Mouse (Mus musculus): ENCODE measurements around the gene Zranb1.

Zranb1 gene

DNA sequence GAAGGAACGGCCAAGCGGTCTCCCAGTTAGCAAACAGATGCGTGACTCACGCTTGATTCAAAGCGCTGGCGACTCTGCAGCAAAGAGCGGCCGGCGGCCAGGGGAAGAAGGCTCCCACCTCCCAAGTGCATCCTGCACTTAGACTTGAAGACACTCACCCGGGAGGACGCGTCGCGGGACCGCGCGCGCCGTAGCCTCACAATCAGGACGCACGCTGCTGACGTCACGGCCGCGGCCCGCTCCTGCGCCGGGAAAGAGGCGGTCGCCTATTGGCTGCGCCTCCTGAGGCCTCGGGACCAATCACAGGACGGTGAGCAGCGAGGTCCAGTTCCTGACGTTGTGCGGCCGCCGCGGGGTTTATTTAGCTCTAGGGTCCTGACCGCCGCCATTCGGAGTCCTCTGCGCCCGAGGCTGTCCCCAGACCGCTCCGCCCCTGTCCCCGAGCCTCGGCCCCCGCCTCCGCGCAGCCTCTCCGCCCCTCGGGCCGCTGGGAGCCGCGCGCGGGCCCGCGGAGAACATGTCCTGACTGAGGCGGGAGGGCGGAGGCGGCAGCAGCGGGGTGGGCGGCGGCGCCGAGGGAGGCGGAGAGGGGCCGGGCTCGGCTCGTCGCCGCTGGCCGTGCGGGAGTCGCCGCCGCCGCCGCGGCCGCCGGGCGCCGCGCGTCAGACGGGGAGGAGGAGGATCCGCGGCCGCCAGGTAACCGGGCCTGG, at the start of gene Zranb1:
Gene Zranb1, plus strand, starts transcription at position 293 of the 710 bp plus-strand sequence.
- in situ Hi-C loops (cut with MboI, MseI): loop anchor here (5.0 kb wide), 1 partner anchor 706 kb away; the partner anchor contains the start of gene Edrf1

DNA sequence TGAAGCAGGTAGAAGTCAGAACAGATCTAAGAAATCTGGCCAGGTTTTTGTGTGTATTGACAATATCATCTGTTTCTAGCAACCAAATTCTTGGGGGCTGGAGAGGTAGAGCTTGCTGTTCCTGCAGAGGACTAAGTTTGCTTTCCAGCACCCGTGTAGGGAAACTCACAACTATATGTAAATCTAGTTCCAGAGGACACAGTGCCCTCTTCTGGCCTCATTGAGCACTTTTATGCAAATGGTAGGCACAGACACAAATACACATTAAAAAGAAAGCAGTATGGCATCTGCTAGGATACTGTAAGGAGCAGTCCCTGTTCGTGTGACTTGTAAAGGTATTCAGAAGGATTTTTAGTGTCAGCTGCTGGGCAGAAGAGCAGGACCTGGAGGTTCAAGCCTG, 48.6 kb upstream of the Zranb1 start:
- in situ Hi-C loops (cut with MboI, MseI): loop anchor here (5.0 kb wide), 1 partner anchor 230 kb away; no protein-coding TSS in a partner anchor

DNA sequence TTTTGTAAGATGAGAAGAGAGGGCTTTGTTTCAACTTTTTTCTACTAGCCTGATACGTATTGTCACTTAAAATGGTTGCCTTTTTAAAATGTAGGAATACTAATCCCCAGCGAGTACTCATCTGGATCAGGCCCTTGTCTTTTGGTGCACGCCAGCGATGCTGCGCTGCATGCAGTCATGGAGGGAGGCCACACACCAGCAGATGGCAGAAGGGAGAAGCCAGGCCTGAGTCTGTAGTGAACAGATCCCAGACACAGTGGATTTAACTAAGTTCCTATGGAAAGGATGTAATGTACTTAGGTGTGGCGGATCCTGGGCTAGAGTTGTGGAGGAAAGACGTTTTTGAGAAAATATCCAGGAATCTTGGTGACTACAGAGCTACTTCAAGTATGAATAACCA, 46.9 kb upstream of the Zranb1 start:
- in situ Hi-C loops (cut with MboI, MseI): loop anchor here (5.0 kb wide), 1 partner anchor 232 kb away; no protein-coding TSS in a partner anchor

DNA sequence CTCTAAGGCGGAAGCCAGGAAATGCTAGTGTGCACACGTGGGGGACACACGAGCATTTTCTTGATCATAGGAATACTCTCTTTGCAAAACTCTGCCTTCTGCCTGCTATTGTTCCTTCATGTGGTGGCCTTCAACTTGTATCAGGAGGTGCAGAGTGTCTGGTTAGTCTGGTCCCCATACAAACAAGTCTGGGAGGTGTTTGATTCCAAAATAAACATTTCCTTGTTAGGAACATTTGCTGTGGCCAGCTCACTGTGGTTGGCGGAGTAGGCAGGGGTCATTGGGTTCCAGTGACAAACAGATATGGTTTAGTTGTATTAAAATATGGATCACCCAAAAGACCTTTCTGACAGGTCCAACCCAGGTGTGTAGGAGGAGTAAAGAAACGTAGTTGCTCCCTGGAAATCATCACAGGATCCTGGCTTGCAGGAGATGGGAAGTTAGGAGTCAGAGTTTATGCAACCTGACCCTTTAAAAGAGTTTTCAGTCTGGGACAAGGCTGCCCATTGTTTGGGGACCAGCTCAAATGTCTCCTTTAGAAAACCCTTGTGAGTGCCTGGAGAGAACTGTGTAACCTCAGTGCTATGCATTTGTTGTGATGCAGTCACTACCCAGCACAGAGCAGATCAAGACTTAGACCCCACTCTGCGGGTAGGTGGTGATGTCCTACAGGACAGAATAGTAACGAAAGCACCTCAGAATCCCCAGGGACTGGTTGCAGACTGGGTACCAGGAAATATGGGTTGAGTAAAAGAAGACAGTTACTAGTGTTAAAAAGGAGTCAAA, 43.7 kb upstream of the Zranb1 start:
- in situ Hi-C loops (cut with MboI, MseI): no loop called here

DNA sequence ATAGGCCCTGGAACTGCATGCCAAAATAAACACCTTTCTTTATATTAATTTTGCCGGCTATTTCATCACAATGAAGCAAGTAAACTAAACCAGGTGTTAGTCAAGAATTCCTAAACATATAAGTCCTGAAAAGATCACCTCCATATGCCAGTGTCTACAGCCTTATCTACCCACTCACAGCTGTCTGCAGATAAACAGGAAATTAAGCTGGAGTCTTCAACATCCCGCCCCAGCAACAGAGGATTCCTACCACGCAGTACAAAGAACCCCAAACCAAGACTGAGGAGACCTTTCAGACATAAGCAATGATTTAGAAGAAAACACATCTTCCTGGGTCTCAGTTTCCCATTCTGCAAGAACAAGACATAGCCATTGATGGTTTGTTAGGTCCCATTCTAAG, 42.9 kb upstream of the Zranb1 start:
- in situ Hi-C loops (cut with MboI, MseI): no loop called here

DNA sequence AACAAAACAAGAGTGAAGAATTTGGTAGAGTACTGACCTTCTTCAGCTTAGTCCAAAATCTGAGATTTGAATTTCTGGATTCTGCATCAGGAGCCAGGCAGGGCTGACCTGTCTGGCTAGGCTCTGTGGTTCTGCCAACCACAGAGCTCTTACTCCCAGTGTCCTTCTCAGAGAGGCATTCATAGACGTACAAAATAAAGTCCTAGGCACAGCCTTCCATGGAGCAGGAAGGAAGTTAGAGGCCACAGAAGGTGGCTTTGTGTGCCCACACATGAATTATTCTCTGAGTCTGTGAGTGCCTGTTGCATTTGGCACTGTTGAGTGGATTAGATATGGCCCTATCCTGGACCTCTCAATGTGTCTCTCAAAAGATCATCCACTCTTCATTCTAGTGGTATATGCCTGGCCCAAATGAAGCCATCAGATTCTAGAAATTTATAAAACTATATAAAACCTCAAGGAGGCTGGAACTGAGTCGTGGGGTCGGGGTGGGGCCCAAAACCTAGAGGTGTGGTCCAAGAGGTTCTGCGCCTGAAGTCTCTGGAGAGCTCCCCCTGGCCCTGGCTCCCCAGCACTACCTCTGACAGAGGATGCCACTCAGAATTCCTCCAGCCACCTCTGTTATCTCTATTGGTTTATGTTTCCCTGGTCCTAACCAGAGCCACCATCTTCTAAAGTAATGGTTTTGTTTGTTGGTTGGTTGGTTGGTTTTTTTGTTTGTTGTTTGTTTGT, 42.3 kb upstream of the Zranb1 start:
- in situ Hi-C loops (cut with MboI, MseI): no loop called here

DNA sequence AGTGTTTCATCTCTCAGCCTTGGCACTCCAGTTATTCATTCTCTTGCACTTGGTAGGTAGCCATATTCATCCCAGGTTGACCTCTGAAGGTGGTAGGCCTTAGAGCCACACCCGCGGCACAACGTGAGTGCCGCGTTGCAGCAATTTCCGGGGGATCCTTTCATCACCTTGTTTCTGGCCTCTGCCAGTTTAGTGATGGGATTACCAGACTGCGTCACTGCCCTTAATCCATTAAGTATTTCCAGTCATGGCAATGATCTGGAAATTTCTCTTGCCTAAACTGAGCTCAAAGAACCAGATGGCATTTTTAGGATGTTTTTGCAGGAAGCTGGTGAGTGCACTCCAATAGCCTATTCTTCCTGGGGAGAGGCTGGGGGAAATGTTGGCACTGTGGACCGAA, 41.3 kb upstream of the Zranb1 start:
- in situ Hi-C loops (cut with MboI, MseI): no loop called here

DNA sequence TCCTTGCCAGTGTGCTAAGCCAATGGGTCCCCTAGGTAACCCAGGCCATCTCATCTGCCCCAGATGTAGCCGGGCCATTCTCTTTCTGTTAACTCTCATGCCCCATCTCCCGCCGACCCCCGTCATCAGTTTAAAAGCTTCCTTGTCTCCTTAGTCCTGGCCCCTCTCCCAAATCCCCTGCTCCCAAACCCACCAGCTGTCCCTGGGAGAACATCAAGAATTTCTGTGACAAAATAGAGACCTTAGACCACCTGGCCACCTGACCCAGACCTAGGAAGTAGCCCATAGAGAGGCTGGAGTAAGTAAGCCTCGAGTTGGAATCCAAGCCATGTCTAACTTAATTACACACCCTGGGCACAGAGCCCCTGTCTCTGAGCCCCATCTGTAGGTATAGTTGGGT, 40.7 kb upstream of the Zranb1 start:
- in situ Hi-C loops (cut with MboI, MseI): no loop called here

DNA sequence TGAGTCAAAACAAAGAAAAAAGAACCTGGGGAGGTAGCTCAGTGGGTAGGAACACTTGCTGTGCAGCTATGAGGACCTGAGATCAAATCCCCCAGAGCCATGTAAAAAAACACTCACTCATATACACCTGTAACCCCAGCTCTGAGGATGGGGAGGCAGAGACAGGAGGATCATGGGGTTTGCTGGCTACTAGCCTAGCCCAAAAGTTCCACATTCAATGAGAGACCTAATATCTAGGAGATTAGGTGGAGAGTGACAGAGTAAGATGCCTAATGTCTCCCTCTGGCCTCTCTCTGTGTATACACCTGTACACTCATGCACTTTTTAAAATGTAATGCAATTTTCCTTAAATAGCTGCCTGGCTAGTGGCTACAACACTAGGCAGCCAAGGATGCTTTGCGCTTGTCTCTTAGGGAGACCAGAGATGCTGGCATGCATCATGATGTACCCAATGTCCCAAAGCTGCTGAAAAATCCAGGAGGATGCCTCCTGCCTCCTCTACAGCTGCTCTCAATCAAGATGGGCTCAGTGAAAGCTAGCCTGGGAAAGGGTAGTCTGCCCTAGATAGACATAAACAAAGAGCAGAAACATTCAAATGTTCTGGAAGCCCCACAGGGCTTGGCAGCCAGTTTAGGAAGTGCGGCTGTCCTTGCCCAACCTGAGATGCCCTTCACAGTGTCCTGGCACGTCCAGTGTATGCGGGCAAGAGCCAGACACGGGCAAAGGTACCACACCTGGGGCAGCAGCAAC, 39.2 kb upstream of the Zranb1 start:
- in situ Hi-C loops (cut with MboI, MseI): no loop called here

DNA sequence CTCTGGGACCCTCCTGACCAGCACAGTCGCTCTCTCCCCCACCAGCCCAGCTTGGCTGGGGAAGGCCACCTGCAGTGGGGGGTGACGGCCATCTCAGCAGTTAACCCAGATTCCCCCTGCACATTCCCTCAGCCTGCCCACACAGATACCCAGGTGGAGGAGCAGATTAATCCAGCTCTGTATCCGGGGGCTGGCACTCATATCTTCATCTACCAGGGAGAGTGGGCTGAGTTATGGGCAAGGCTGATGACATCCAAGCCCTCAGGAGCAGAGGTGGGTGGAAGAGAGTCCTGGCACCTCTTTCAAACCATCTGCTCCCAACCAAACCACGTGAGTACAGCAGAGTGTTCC, 38.7 kb upstream of the Zranb1 start:
- in situ Hi-C loops (cut with MboI, MseI): no loop called here

DNA sequence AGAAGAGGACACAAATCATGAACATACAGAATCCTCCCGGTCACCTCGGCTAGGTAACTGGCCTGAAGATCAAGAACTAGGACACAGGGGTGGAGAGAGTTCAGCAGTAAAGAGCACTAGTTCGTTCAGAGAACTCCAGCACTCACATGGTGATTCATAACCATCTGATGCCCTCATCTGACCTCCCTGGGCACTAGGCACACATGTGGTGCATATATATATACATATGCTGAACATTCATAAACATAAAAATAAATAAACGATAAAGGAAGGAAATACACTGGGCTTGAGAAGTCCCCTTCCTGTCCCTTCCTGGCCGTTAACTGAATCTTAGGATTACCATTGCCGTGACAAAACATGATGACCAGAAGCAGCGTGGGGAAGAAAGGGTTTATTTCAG, 38.1 kb upstream of the Zranb1 start:
- in situ Hi-C loops (cut with MboI, MseI): no loop called here

DNA sequence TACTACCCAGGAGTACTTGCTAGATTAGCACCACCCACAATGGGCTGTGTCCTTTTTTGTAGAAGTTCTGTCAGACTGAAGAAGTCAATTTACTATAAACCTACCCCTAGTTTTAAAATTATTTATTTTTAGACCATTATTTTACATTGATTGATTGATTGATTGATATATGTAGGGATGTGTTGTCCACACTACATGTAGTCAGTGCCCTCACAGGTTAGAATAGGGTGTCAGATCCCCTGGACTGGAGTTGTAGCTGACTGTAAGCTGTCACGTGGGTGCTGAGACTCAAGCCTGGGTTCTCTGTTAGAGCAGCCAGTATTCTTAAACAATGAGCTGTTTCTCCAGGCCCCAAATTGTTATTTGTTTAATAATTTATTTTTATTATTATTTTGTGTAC, 37.6 kb upstream of the Zranb1 start:
- in situ Hi-C loops (cut with MboI, MseI): no loop called here

DNA sequence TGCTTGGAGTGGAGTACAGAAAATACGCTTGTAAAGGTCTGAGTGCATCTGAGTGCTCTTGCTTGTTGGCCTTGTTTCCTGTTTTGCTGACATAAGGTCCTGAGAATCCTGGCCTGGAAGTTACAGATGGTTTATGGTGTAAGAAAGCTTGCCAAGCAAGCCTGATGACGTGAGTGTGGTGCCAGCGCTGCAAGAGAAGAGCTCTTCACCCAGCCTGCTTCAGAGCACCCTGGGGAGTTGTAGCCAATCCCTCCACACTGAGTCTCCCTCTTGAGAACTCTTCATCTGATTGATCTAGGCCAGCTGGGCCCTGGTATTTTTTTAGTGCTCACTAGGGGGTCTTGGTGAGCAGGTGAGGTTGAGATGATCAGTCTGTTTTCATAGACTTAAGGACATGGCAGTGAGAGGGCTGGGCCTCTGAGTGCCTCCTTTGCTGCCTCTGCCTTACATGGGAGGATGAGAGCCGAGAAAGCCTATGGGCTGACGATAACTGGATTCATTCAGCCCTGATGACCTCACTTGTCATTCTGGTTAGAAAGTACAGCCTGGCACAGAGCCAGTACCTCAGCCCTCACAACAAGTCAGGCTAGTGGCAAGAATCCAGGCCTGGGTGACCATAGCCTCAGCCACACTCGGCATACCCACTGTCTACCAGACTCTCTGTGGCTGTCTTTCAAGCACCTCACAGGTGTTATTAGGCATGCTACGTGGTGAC, 35.9 kb upstream of the Zranb1 start:
- in situ Hi-C loops (cut with MboI, MseI): no loop called here

DNA sequence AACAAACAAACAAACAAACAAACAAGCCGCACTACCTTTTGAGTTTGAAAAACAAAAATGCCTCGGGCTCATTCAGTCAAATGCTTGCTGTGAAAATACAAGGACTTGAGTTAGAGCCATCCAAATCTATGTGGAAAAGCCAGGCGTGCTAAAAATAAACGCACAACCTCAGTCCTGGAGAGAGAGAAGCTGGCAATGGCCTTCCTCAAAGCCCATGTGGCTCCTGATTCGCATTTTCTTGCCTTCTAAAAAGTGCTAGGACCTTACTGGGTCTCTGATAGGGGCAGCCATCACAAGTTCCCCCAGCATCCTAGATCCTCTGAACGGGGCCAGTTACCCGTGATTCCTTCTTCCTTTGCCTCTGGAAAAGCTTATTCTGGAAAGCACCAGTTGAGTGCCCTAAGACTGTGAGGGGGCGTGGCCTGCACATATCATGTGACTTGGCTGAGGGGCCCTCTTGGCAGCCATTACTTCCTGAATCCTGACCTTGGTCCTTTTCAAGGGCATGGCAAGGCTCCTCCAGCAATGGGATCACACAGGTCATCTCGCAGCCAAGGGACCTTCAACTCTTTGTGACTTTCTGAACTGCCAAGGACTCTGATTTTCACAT, 34.6 kb upstream of the Zranb1 start:
- in situ Hi-C loops (cut with MboI, MseI): no loop called here

DNA sequence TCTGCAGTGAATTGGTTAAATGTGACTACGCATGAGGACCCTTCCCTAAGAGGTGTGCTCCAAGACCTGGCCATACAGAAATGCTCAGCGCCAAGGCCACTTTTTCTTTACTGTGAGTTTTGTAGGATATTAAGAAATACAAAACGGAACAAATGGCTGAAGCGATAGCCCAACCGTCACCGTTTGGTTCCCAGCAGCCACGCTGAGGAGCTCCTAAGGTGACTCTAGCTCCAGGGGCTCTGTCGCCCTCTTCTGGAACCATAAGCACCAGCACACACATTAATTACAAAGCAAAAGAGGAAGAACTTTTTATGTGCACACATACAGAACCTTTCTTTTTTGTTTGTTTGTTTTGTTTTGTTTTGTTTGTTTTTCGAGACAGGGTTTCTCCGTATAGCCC, 33.7 kb upstream of the Zranb1 start:
- in situ Hi-C loops (cut with MboI, MseI): no loop called here

DNA sequence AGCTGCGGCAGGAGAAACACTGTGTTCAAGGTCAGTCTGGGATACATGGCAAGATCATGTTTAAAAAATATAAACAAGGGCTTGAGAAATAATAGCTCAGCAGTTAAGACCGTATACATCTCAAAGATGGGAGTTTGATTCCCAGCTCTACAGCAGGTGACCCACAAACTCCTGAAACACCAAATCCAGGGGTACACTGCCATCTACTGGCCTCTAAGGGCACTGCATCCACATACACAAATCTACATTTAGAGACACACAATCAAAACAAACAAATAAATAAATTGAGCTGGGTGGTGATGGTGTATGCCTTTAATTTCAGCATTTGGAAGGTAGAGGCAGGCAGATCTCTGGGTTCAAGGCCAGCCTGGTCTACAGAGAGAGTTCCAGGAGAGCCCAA, 32.7 kb upstream of the Zranb1 start:
- in situ Hi-C loops (cut with MboI, MseI): no loop called here

DNA sequence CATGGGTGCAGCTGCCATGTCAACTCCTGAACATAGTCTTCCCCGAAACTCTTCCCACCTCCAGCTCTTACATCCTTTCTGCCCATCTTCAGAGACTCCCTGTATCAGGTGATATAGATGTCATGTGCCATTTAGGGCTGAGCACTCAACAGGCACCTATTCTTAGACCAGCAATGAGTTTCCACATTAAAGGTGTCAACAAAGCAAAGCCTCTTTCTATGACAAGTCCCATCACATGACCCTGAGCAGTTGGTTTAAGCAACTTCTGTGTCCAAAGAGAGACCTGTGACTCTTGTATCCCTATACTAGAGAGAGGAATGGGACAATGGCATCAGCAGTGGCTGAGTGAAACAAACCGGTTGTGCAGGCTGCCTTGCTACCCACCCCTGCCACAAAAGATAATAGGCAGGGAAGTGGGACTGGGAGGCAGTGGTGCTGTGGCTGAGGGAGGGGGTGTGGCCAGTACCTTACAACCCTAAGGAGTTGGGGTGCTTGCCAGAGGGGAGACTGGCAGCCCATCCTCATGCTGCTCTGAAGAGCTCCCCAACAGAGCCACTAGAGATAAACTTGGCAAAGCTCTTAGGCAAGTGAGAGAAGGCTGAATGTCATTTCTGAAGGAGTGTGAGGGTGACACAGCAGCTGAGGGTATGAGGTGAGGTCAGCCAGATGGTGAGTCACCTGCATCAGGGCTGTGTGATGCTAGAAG, 30.0 kb upstream of the Zranb1 start:
- in situ Hi-C loops (cut with MboI, MseI): no loop called here

DNA sequence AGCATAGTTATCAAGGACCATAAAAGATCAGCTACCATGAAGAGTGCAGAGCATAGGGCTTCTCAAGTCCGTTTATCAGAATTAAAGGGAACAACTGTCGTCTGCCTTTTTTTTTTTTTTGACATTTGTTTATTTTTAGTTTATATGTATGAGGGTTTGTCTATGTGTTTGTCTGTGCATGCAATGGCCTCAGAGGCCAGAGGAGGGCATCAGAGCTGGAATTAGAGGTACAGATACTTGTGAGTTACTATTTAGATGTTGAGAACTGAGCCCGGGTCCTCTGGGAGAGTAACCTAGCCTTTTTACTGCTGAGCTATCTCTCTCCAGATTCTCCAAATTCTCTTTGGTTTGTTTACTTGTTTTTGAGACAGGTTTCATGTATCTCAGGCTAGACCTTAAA, 27.1 kb upstream of the Zranb1 start:
- in situ Hi-C loops (cut with MboI, MseI): no loop called here

DNA sequence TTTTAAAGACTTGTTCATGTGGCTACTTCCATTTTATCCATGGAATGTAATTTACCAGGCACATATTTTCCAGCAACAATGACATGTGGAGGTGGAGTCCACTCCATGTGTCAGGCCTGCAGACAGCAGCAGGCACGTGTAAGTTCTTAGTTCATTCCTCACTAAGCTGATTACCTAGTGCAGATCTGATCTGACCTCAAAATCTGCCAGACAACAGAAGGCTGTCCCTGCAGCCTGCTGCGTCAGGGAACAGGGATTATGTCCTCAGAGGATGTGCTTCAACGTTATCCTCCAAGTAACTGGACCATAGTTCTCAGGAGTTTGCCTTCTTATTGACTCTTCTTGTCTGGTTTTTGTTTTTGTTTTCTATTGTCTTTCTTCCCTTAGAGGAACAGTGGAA, 9.0 kb upstream of the Zranb1 start:
- in situ Hi-C loops (cut with MboI, MseI): no loop called here

DNA sequence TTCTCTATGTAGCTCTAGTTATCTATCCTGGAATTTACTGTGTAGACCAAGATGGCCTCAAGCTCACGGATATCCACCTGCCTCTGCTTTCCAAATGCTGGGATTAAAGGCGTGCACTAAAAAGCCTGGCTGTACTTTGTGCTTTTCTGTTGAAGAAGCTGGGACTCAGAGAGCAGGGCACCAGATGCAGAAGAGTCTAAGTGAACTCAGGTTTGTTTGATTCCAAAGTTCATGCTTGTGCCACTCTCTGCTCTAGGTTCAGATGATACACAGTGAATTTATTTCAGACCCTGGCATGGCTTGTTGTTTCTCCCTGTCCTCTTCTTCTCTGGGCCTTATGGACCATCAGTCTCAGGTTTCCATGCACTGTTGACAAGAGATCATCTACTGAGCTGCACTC, 5.7 kb upstream of the Zranb1 start:
- in situ Hi-C loops (cut with MboI, MseI): no loop called here
